Mouse (Mus musculus): ENCODE measurements around the gene Gm45618.
"Not testable (repeated sequence)": the region's sequence is repeated elsewhere in the genome, so short reads cannot be mapped to it uniquely, and the experiment has no call there.

GRCm38 (mm10) chr7:142135934-142136333 is 15.4 kb upstream of the Gm45618 start, which contains the start of gene Gm39115:
- TF ChIP-seq POLR2A (IDR thresholded peaks at IDR 0.05; ENCODE audit: low read depth, low read length); CTCF (IDR thresholded peaks at IDR 0.05; ENCODE audit: extremely low read depth, insufficient read length, insufficient replicate concordance, low read depth, low read length): not testable (repeated sequence)

Measured in small intestine, adult 2 months (tissue).